Comparison of ENCODE assay signal across 7 mouse cellular contexts in genomic region chr1:52515249-52515648, GRCm38 (mm10).
"Had no signal": no experiment of that assay in that cellular context is flagged by ENCODE, and none has a peak within 500 bp of the region (broad histone marks: within the 10 kb centered on the region; RNA-seq: fewer than 3 reads in every experiment).

No protein-coding gene starts in this region.

- DNase-seq: lung, embryonic 14.5 days; lung, postnatal 10 days; lung, postnatal 4 days; right cerebral cortex, postnatal 14 days; thymus, postnatal 36 days had no signal

- ATAC-seq: inflammation-experienced regulatory T-cells, adult 6 months; midbrain, embryonic 16.5 days had no signal
